Mouse (Mus musculus) heart, postnatal 0 days (tissue): Measurements from ENCODE around the gene Olfr1090. TPM values are rescaled to one million over a fixed set of nuclear protein-coding genes. Genes with fewer than 3 reads are reported as not detected.

ENCODE experiments used
- ATAC-seq: fragments of 200-750 bp; cut with Nextera tagmentation; 2 replicates; pipeline ENCODE4 v1.8.0; 2017; ENCODE audit warnings: low read depth, moderate number of reproducible peaks, moderate library complexity; ENCODE audit not compliant: insufficient read depth
- DNase-seq: peaks from one replicate; pipeline ENCODE4 v3.0.0-alpha.2; 2016; ENCODE audit warnings: low spot score
- H3K27ac ChIP-seq: fragments of 300-500 bp; sonication (generic); 2 replicates; pipeline ENCODE4 v1.5.1; 2014; ENCODE audit warnings: low read depth, mild to moderate bottlenecking
- H3K27me3 ChIP-seq: fragments of 300-500 bp; sonication (generic); 2 replicates; pipeline ENCODE4 v1.6.1; 2014; ENCODE audit warnings: low read length, mixed read lengths; ENCODE audit not compliant: control insufficient read depth, insufficient read depth
- H3K36me3 ChIP-seq: fragments of 300-500 bp; sonication (generic); replicated peaks from 2 replicates; pipeline ENCODE4 v1.6.1; 2014; ENCODE audit warnings: low read length, mixed read lengths; ENCODE audit not compliant: control insufficient read depth, insufficient read depth
- H3K4me1 ChIP-seq: fragments of 300-500 bp; sonication (generic); 2 replicates; pipeline ENCODE4 v1.6.1; 2014; ENCODE audit warnings: antibody characterized with exemption; ENCODE audit not compliant: control insufficient read depth, insufficient read depth
- H3K4me2 ChIP-seq: fragments of 300-500 bp; sonication (generic); 2 replicates; pipeline ENCODE4 v1.6.1; 2014; ENCODE audit warnings: low read depth, mild to moderate bottlenecking, low read length, moderate library complexity
- H3K4me3 ChIP-seq: fragments of 300-500 bp; sonication (generic); 2 replicates; pipeline ENCODE4 v1.5.1; 2014; ENCODE audit warnings: low read depth, low read length
- H3K9ac ChIP-seq: fragments of 300-500 bp; sonication (generic); replicated peaks from 2 replicates; pipeline ENCODE4 v1.6.1; 2014; ENCODE audit warnings: low read depth, low read length, mixed read lengths
- H3K9me3 ChIP-seq: fragments of 300-500 bp; sonication (generic); replicated peaks from 2 replicates; pipeline ENCODE4 v1.6.1; 2016; ENCODE audit warnings: low read length; ENCODE audit not compliant: control insufficient read depth
- CTCF ChIP-seq: IDR thresholded peaks from 2 replicates; pipeline ENCODE4 v1.5.1; 2016; ENCODE audit warnings: antibody characterized with exemption, control low read depth, low read depth
- EP300 ChIP-seq: IDR thresholded peaks from 2 replicates; pipeline ENCODE4 v1.6.1; 2016; ENCODE audit warnings: antibody characterized with exemption, low read depth
- WGBS: fragments of 180-500 bp; shearing (Covaris S2); extraction: QIAGEN DNeasy Blood & Tissue Kit; methylation state at CpG from one replicate; pipeline ENCODE4 v1.1.7; 2014; 5-methylcytosine and 5-hydroxymethylcytosine counted together
- polyA plus RNA-seq: library from polyadenylated mRNA; unstranded; fragments of >200 nt; fragmentation: Nextera tagmentation; extraction: Ambion mirVana; gene quantifications from 2 replicates; pipeline ENCODE4 v1.2.1, GENCODE M21; 2015
- total RNA-seq: library from RNA; depleted of rRNA; stranded (reverse); fragments of >200 nt; gene quantifications from 2 replicates; pipeline ENCODE4 v1.2.3, GENCODE M21; 2014; ENCODE audit warnings: low replicate concordance; rRNA removed

The Olfr1090 gene
- not detected in 2 replicates for total RNA-seq
- polyA plus RNA-seq: not detected in 2 replicates

DNA sequence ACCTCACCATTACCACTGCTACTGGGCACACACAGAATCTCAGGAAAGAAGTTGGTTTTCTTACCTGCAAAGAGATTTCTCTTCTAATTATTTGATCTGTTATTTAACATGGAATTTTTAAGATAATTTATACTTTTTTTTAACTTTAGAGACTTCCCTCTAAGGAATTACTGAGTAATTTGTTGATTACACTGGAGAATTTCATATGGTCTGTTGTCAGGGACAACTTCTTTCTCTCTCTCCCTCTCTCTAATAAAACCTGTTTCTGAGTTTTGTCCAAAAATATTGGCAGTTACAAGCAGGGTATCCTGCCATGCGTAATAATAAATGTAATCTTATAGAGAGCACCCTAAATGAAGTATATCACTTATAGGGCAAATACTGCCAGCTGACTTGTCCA, at the start of gene Olfr1090:
Gene Olfr1090 (minus strand): TSS at position 101 of the 400 bp plus-strand sequence.
- no peaks in the 10 kb centered on the region for H3K27me3 ChIP-seq
- no peaks in the 10 kb centered on the region for H3K9me3 ChIP-seq
- no peaks in the 10 kb centered on the region for H3K36me3 ChIP-seq
- ATAC-seq (no peak), DNase-seq (no peak)
- no peak within 1 kb of the TSS for H3K27ac ChIP-seq
- no peak within 1 kb of the TSS for H3K9ac ChIP-seq
- TF ChIP-seq EP300 (no peak), CTCF (no peak)
- no peak within 1 kb of the TSS for H3K4me2 ChIP-seq
- H3K4me3 ChIP-seq: no peak within 1 kb of the TSS
- no peaks in the 10 kb centered on the region for H3K4me1 ChIP-seq
- 75% methylated on average over 1 of the region's 1 CpGs for WGBS

DNA sequence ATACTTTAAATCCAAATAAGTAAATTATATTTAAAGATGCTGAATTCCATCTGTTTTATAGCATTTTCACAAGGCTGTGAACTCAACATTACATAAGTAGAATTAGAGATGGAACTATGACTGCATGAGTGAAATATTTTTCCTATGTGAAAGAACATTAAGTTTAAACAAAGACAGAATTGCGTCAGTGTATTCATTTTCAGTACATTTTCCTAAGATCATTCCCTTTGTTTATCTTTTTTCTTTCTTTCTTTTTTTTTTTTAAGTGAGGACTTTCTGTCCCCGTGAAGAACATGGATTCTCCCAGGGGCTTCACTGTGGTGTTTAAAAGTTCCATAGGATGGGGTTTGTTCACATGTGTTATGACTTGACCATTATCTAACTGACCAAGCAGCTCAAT, 23.4 kb upstream of the Olfr1090 start, which contains the start of gene Olfr1093:
Gene Olfr1093 (plus strand): TSS at position 301 of the 400 bp plus-strand sequence.
- Histone ChIP-seq H3K4me1 (no peaks in the 10 kb centered on the region), H3K27me3 (no peaks in the 10 kb centered on the region), H3K36me3 (no peaks in the 10 kb centered on the region), H3K4me3 (no peak within 1 kb of the TSS), H3K9ac (no peak within 1 kb of the TSS), H3K9me3 (no peaks in the 10 kb centered on the region), H3K27ac (no peak within 1 kb of the TSS), H3K4me2 (no peak within 1 kb of the TSS)
- 69% methylated on average over 2 of the region's 2 CpGs for WGBS
- TF ChIP-seq CTCF (no peak), EP300 (no peak)
- no peak for ATAC-seq
- DNase-seq: no peak

DNA sequence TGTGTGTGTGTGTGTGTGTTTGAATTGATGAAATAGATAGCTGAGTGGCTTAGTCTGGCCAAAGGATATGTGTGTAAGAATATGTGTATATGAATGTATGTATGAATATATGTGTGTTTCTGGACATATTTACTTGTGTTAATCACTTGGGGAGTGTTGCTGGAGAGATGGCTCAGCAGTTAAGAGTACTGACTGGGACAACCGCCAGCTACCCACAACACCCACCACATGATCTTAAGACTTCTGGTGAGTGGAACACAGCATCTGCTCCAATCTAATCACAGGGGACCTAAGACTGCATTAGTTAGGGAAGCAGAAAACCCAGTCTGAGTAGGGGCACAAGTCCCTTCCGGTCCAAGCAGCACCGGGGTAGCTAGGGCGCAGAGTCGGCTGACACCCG, 2.3 kb upstream of the Olfr1090 start:
- Histone ChIP-seq H3K9me3 (no peaks in the 10 kb centered on the region), H3K9ac (no peak overlapping the region), H3K36me3 (no peaks in the 10 kb centered on the region), H3K4me3 (no peak overlapping the region), H3K27ac (no peak overlapping the region), H3K4me1 (no peaks in the 10 kb centered on the region), H3K4me2 (no peak overlapping the region), H3K27me3 (no peaks in the 10 kb centered on the region)
- 93% methylated on average over 6 of the region's 6 CpGs for WGBS
- ATAC-seq (no peak), DNase-seq (no peak)
- TF ChIP-seq EP300: no peak
- TF ChIP-seq CTCF: no peak

- DNase-seq: no peak
- H3K27me3 ChIP-seq: no peaks in the 10 kb centered on the region
- H3K9ac ChIP-seq: no peak within 1 kb of the TSS
- H3K36me3 ChIP-seq: no peaks in the 10 kb centered on the region
- H3K9me3 ChIP-seq: no peaks in the 10 kb centered on the region
- no peak for ATAC-seq
- no peak within 1 kb of the TSS for H3K4me3 ChIP-seq
- no peak within 1 kb of the TSS for H3K27ac ChIP-seq
- TF ChIP-seq CTCF (no peak), EP300 (no peak)
- H3K4me1 ChIP-seq: no peaks in the 10 kb centered on the region
- no peak within 1 kb of the TSS for H3K4me2 ChIP-seq
These were observed 25.2 kb downstream of the Olfr1090 start, which contains the start of gene Olfr1089 for GRCm38 (mm10) chr2:86733601-86734000. Gene Olfr1089 (minus strand): TSS chr2:86733701.

Other genes with a start within 250 kb of the Olfr1090 start
- gene Olfr1079, start 216.5 kb downstream of the Olfr1090 start, total RNA-seq: not detected in 2 replicates
- gene Olfr1079, start 216.5 kb downstream of the Olfr1090 start, polyA plus RNA-seq: not detected in 2 replicates
- gene Olfr1080, start 200.8 kb downstream of the Olfr1090 start, total RNA-seq: not detected in 2 replicates
- gene Olfr1080, start 200.8 kb downstream of the Olfr1090 start, polyA plus RNA-seq: not detected in 2 replicates
- gene Olfr1082, start 160.0 kb downstream of the Olfr1090 start, total RNA-seq: not detected in 2 replicates
- not detected in 2 replicates for gene Olfr1082, start 160.0 kb downstream of the Olfr1090 start, polyA plus RNA-seq
- gene Olfr1084, start 119.3 kb downstream of the Olfr1090 start, total RNA-seq: not detected in 2 replicates
- not detected in 2 replicates for gene Olfr1084, start 119.3 kb downstream of the Olfr1090 start, polyA plus RNA-seq
- not detected in 2 replicates for gene Olfr1085, start 97.0 kb downstream of the Olfr1090 start, total RNA-seq
- not detected in 2 replicates for gene Olfr1085, start 97.0 kb downstream of the Olfr1090 start, polyA plus RNA-seq
- not detected in 2 replicates for gene Olfr1086, start 78.9 kb downstream of the Olfr1090 start, total RNA-seq
- gene Olfr1086, start 78.9 kb downstream of the Olfr1090 start, polyA plus RNA-seq: not detected in 2 replicates
- gene Olfr1087, start 60.6 kb downstream of the Olfr1090 start, total RNA-seq: not detected in 2 replicates
- not detected in 2 replicates for gene Olfr1087, start 60.6 kb downstream of the Olfr1090 start, polyA plus RNA-seq
- not detected in 2 replicates for gene Olfr1089, start 25.3 kb downstream of the Olfr1090 start, total RNA-seq
- not detected in 2 replicates for gene Olfr1089, start 25.3 kb downstream of the Olfr1090 start, polyA plus RNA-seq
- not detected in 2 replicates for gene Olfr1093, start 23.5 kb upstream of the Olfr1090 start, total RNA-seq
- gene Olfr1093, start 23.5 kb upstream of the Olfr1090 start, polyA plus RNA-seq: not detected in 2 replicates
- gene Olfr141, start 51.0 kb upstream of the Olfr1090 start, total RNA-seq: not detected in 2 replicates
- not detected in 2 replicates for gene Olfr141, start 51.0 kb upstream of the Olfr1090 start, polyA plus RNA-seq
- gene Olfr1094, start 65.7 kb upstream of the Olfr1090 start, total RNA-seq: not detected in 2 replicates
- gene Olfr1094, start 65.7 kb upstream of the Olfr1090 start, polyA plus RNA-seq: not detected in 2 replicates
- not detected in 2 replicates for gene Olfr1095, start 92.7 kb upstream of the Olfr1090 start, total RNA-seq
- not detected in 2 replicates for gene Olfr1095, start 92.7 kb upstream of the Olfr1090 start, polyA plus RNA-seq
- gene Gm13723, start 115.8 kb upstream of the Olfr1090 start, total RNA-seq: not detected in 2 replicates
- not detected in 2 replicates for gene Gm13723, start 115.8 kb upstream of the Olfr1090 start, polyA plus RNA-seq
- not detected in 2 replicates for gene Olfr1097, start 133.2 kb upstream of the Olfr1090 start, total RNA-seq
- gene Olfr1097, start 133.2 kb upstream of the Olfr1090 start, polyA plus RNA-seq: not detected in 2 replicates
- not detected in 2 replicates for gene Olfr1098, start 165.6 kb upstream of the Olfr1090 start, total RNA-seq
- gene Olfr1098, start 165.6 kb upstream of the Olfr1090 start, polyA plus RNA-seq: not detected in 2 replicates
- not detected in 2 replicates for gene Olfr1099, start 201.7 kb upstream of the Olfr1090 start, total RNA-seq
- gene Olfr1099, start 201.7 kb upstream of the Olfr1090 start, polyA plus RNA-seq: not detected in 2 replicates
- not detected in 2 replicates for gene Olfr1100, start 221.0 kb upstream of the Olfr1090 start, total RNA-seq
- gene Olfr1100, start 221.0 kb upstream of the Olfr1090 start, polyA plus RNA-seq: not detected in 2 replicates
- gene Olfr1101, start 232.2 kb upstream of the Olfr1090 start, total RNA-seq: not detected in 2 replicates
- not detected in 2 replicates for gene Olfr1101, start 232.2 kb upstream of the Olfr1090 start, polyA plus RNA-seq
- not detected in 2 replicates for gene Olfr1102, start 239.4 kb upstream of the Olfr1090 start, total RNA-seq
- gene Olfr1102, start 239.4 kb upstream of the Olfr1090 start, polyA plus RNA-seq: not detected in 2 replicates